Mouse (Mus musculus): ENCODE measurements at regions not wholly inside any gene's neighbourhood (a gene's known extent, or its start where the extent isn't known, plus 50 kb on each side); places are given as distances from the start of the nearest gene placed in this dataset.

- TF ChIP-seq POLR2A (IDR thresholded peaks at IDR 0.05; ENCODE audit: borderline replicate concordance, control insufficient read depth, low read depth, low read length) (no peak), CTCF (IDR thresholded peaks at IDR 0.05; ENCODE audit: control insufficient read depth, insufficient read depth, low read length) (no peak)
These were observed 94.8 kb upstream of the A430005L14Rik start for GRCm38 (mm10) chr4:153862121-153862660.

Measured in bone marrow, adult 2 months (tissue).